Mouse (Mus musculus): ENCODE measurements around the gene Serpine1. TPM values are rescaled to one million over a fixed set of nuclear protein-coding genes. Genes with fewer than 3 reads are reported as not detected.

The Serpine1 gene
- polyA plus RNA-seq, 1 experiment from 2014 or later = 1.1 TPM

DNA sequence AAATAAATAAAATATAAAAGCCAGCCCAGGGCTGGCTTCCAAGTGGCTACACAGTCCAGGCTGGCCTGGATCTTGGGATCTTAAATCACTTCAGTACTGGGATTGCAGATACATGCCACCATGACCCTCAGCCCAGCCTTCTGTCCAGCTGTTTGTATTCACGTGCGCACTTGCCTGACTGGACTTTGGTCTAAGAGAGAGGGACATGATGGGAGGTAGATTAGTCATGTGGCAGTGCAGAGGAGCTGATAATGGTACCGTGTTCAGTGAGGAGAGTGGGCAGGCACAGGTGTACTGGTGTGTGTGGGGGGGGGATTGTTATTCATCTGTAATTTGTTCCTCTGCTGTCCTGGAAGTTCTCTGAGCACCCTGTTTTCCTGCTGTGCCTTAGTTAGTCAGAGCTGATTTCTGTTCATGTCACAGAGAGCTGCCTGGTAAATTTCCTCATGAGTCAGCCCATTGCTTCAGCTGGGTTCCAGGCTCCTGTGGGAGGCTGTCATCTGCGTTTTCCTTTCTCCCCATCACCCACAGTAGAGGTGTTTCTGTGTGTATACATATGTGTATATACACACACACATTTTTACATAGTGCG, 20.1 kb downstream of the Serpine1 start:
- Histone ChIP-seq H3K4me2 (ENCODE audit: low read depth, low read length) (no peak overlapping the region), H3K36me3 (ENCODE audit: control insufficient read depth, insufficient read depth) (no peaks in the 10 kb centered on the region), H3K4me3 (ENCODE audit: low read length) (no peak overlapping the region), H3K9ac (ENCODE audit: low read length) (no peak overlapping the region), H3K27ac (ENCODE audit: low read length) (no peak overlapping the region), H3K9me3 (replicated peaks; ENCODE audit: control insufficient read depth, low read length) (no peaks in the 10 kb centered on the region; the same call in 1 of the 2 replicates), H3K4me1 (ENCODE audit: control insufficient read depth, insufficient read depth, low read length) (no peaks in the 10 kb centered on the region), H3K27me3 (ENCODE audit: control insufficient read depth, insufficient read depth, low read length) (no peaks in the 10 kb centered on the region)
- ATAC-seq (replicated peaks; ENCODE audit: extremely low read depth, insufficient read depth, low FRiP score) = no peak
- 77% methylated on average over 5 of the region's 5 CpGs for WGBS

DNA sequence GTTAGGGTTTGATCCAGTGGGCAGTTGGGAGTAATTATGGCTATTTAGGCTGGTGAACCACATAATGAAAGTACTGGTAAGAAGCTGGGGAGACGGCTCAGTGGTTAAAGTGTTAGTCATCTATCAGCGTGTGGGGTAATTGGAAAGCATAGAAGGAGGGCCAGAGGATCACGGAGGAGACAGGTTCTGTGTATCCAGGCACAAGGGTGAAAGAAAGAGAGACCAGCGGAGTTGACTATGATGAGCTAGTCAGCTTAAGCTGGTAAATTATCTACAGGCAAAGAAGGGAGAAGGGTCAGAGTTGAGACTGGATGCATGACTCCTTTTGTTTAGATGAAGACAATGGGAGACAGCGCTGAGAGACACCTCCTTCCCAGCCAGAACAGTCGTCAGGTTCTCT, 20.9 kb downstream of the Serpine1 start:
- Histone ChIP-seq H3K4me2 (ENCODE audit: low read depth, low read length) (no peak overlapping the region), H3K9ac (ENCODE audit: low read length) (no peak overlapping the region), H3K4me1 (ENCODE audit: control insufficient read depth, insufficient read depth, low read length) (no peaks in the 10 kb centered on the region), H3K27ac (ENCODE audit: low read length) (no peak overlapping the region), H3K27me3 (ENCODE audit: control insufficient read depth, insufficient read depth, low read length) (no peaks in the 10 kb centered on the region), H3K36me3 (ENCODE audit: control insufficient read depth, insufficient read depth) (no peaks in the 10 kb centered on the region), H3K9me3 (replicated peaks; ENCODE audit: control insufficient read depth, low read length) (no peaks in the 10 kb centered on the region; the same call in 1 of the 2 replicates), H3K4me3 (ENCODE audit: low read length) (no peak overlapping the region)
- no peak for ATAC-seq (replicated peaks; ENCODE audit: extremely low read depth, insufficient read depth, low FRiP score)
- WGBS = 57% methylated on average over 6 of the region's 6 CpGs

DNA sequence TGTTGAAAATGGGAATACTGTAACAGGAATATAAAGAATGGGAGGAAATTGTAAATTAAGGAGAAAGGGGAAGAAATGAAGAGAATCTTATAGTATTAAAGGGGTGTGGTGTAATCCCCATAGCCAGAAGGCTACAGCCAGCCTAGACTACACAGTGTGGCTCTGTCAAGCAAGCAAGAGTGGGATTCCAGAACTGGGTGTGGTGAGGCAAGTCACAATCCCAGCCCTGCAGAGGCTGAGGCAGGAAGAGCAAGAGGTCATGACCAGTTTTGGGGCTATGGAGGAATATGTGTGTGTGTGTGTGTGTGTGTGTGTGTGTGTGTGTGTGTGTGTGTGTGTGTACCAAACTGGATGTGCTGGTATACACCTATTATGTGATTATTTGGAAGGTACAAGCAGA, 25.1 kb downstream of the Serpine1 start:
- peaks cover 6% of the 10 kb centered on the region for H3K36me3 ChIP-seq (ENCODE audit: control insufficient read depth, insufficient read depth)
- H3K4me2 ChIP-seq (ENCODE audit: low read depth, low read length) = no peak overlapping the region
- H3K9ac ChIP-seq (ENCODE audit: low read length) = no peak overlapping the region
- H3K4me1 ChIP-seq (ENCODE audit: control insufficient read depth, insufficient read depth, low read length) = peaks cover 7% of the 10 kb centered on the region
- no peak for ATAC-seq (replicated peaks; ENCODE audit: extremely low read depth, insufficient read depth, low FRiP score)
- no peaks in the 10 kb centered on the region for H3K27me3 ChIP-seq (ENCODE audit: control insufficient read depth, insufficient read depth, low read length)
- no peak overlapping the region for H3K4me3 ChIP-seq (ENCODE audit: low read length)
- no peaks in the 10 kb centered on the region for H3K9me3 ChIP-seq (replicated peaks; ENCODE audit: control insufficient read depth, low read length)
- H3K27ac ChIP-seq (ENCODE audit: low read length) = no peak overlapping the region

DNA sequence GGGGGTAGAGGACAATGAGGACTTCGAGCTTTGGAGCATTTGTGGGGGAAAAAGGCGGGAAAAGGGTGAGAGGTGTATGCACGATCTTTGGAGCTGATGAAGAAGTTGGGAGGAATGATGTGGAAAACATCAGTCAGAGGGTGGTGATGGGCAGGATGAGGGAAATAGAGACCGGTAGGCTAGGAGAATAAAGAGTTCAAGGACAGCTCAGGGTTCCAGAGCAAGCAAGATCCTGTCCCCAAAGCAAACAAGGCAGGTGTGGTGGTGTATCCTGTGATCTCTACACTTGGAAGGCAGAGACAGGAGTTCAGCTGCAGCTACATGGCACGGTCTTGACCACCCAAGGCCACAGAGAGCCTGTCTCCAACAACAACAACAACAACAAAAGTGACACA, 25.7 kb downstream of the Serpine1 start:
- H3K27me3 ChIP-seq (ENCODE audit: control insufficient read depth, insufficient read depth, low read length) = no peaks in the 10 kb centered on the region
- H3K4me2 ChIP-seq (ENCODE audit: low read depth, low read length) = peak overlapping the region; percentile 65
- H3K9me3 ChIP-seq (replicated peaks; ENCODE audit: control insufficient read depth, low read length) = no peaks in the 10 kb centered on the region
- H3K27ac ChIP-seq (ENCODE audit: low read length) = no peak overlapping the region
- H3K36me3 ChIP-seq (ENCODE audit: control insufficient read depth, insufficient read depth) = peaks cover 12% of the 10 kb centered on the region
- peak overlapping the region; percentile 85 for H3K4me3 ChIP-seq (ENCODE audit: low read length)
- 28% methylated on average over 5 of the region's 5 CpGs for WGBS
- ATAC-seq (replicated peaks; ENCODE audit: extremely low read depth, insufficient read depth, low FRiP score) = no peak
- H3K4me1 ChIP-seq (ENCODE audit: control insufficient read depth, insufficient read depth, low read length) = peaks cover 7% of the 10 kb centered on the region
- no peak overlapping the region for H3K9ac ChIP-seq (ENCODE audit: low read length)

DNA sequence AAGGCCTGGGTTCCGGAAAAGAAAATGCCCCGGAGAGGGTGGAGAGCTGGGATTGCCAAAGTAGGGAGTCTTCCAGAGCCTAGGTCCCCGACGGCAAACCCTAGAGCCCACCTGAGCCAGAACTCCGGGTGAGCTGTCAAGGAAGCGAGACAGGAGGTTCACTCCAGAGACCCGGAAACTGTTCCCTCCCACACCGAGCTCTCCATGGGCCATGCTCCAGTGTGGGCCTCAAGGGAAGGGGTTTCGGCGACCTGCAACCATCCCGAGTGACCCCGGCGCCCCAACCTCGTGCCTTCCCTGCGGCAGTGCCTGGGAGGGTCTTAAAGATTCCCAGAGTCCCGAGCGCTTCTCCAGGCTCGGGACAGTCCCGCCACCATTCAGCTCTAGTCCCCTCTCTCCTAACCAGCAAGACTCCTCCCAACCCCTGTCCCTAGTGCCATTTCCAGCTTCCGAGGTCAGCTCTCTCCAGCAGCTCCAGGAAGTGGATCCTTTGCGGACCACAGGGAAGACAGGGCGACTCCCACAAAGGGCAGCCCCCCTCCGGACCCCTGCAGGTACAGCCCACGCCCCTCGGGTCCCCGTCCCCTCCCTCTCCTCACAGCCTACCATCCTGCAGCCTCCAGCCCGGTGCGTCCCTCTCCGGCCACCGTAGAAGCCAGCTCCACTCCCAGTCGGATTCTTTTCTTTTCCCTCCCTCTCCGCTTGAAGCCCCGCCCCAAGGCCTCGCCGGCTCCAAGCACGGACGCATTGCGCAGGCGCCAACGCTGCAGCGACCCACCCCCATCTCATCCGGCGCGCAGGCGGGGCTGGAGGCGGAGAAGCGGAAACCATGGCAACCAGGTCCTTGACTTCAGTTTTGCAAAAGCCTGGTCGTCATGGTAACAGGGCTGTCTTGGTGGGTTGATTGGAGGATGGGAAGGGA, 26.4 kb downstream of the Serpine1 start, which contains the start of gene Ap1s1:
TSS of gene Ap1s1 (minus strand) at position 734 of the 922 bp plus-strand sequence.
- H3K4me2 ChIP-seq (ENCODE audit: low read depth, low read length) = peak within 1 kb of the TSS; percentile 65
- no peaks in the 10 kb centered on the region for H3K27me3 ChIP-seq (ENCODE audit: control insufficient read depth, insufficient read depth, low read length)
- WGBS = under 1% methylated on average over 48 of the region's 48 CpGs
- no peaks in the 10 kb centered on the region for H3K9me3 ChIP-seq (replicated peaks; ENCODE audit: control insufficient read depth, low read length)
- H3K4me3 ChIP-seq (ENCODE audit: low read length) = peak within 1 kb of the TSS; percentile 85
- peak within 1 kb of the TSS; percentile 70 for H3K27ac ChIP-seq (ENCODE audit: low read length)
- ATAC-seq (replicated peaks; ENCODE audit: extremely low read depth, insufficient read depth, low FRiP score) = peak; percentile 93
- peaks cover 7% of the 10 kb centered on the region for H3K4me1 ChIP-seq (ENCODE audit: control insufficient read depth, insufficient read depth, low read length)
- H3K36me3 ChIP-seq (ENCODE audit: control insufficient read depth, insufficient read depth) = peaks cover 15% of the 10 kb centered on the region
- H3K9ac ChIP-seq (ENCODE audit: low read length) = peak within 1 kb of the TSS; percentile 85

DNA sequence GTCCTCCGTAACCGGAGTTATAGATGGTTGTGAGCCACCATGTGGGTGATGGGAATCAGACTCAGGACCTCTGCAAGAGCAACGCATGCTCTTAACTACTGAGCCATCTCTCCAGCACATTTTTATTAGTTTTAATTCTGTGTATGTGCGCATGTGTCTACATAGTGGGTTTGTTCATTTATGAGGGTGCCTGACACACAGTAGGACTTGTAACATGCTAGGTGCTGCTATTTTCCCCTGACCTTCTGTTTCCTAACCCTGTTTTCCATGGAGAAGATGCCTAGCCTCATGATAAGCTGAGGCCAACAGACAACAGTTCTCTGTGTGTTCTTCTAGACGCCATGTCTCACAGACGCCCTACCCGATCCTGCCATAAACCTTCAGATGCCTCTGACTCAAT, 28.1 kb downstream of the Serpine1 start:
- ATAC-seq (replicated peaks; ENCODE audit: extremely low read depth, insufficient read depth, low FRiP score) = no peak
- H3K9me3 ChIP-seq (replicated peaks; ENCODE audit: control insufficient read depth, low read length) = no peaks in the 10 kb centered on the region
- no peak overlapping the region for H3K4me3 ChIP-seq (ENCODE audit: low read length)
- H3K4me1 ChIP-seq (ENCODE audit: control insufficient read depth, insufficient read depth, low read length) = peaks cover 7% of the 10 kb centered on the region
- no peak overlapping the region for H3K9ac ChIP-seq (ENCODE audit: low read length)
- H3K27me3 ChIP-seq (ENCODE audit: control insufficient read depth, insufficient read depth, low read length) = no peaks in the 10 kb centered on the region
- WGBS = 93% methylated on average over 7 of the region's 7 CpGs
- H3K36me3 ChIP-seq (ENCODE audit: control insufficient read depth, insufficient read depth) = peaks cover 22% of the 10 kb centered on the region
- H3K27ac ChIP-seq (ENCODE audit: low read length) = no peak overlapping the region
- no peak overlapping the region for H3K4me2 ChIP-seq (ENCODE audit: low read depth, low read length)

DNA sequence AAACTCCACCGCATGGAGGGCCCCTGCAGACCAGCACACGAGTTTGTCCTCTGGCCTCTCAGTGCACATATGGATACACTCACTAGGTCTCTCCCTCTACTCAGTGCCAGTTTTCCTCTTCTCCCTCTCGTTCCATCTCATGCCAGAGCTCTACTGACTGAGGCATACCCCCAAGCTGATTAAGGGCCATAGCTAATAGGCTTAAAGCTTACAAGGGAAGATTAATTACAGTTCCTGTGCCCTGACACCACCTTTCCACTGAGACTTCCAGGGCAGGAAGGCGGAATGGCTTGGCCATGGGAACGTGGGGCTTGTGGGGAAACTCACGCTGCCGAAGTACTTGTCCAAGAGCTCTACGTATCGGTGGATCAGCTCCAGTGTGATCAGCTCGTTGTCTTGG, 30.6 kb downstream of the Serpine1 start:
- Histone ChIP-seq H3K9ac (ENCODE audit: low read length) (no peak overlapping the region), H3K9me3 (replicated peaks; ENCODE audit: control insufficient read depth, low read length) (no peaks in the 10 kb centered on the region), H3K27ac (ENCODE audit: low read length) (no peak overlapping the region), H3K27me3 (ENCODE audit: control insufficient read depth, insufficient read depth, low read length) (no peaks in the 10 kb centered on the region), H3K4me2 (ENCODE audit: low read depth, low read length) (no peak overlapping the region), H3K36me3 (ENCODE audit: control insufficient read depth, insufficient read depth) (peaks cover 34% of the 10 kb centered on the region), H3K4me3 (ENCODE audit: low read length) (no peak overlapping the region), H3K4me1 (ENCODE audit: control insufficient read depth, insufficient read depth, low read length) (peaks cover 7% of the 10 kb centered on the region)
- no peak for ATAC-seq (replicated peaks; ENCODE audit: extremely low read depth, insufficient read depth, low FRiP score)
- 85% methylated on average over 10 of the region's 10 CpGs for WGBS

DNA sequence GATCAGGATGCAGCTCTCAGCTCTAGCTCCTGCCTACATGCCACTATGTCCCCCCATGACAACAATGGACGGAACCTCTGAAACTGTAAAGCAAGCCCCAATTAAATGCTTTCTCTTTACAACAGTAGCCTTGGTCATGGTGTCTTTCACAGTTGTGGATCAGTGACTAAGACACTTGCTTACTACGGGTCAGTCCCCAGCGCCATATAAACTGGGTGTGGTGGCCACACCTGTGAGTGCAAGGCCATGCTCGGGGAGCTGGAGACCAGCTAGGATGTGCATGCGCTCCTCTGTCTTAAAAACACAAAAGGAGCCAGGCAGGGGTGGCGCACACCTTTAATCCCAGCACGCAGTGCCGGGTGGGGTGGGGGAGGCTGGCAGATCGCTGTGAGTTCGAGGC, 32.6 kb downstream of the Serpine1 start:
- H3K4me3 ChIP-seq (ENCODE audit: low read length) = no peak overlapping the region
- ATAC-seq (replicated peaks; ENCODE audit: extremely low read depth, insufficient read depth, low FRiP score) = no peak
- no peak overlapping the region for H3K27ac ChIP-seq (ENCODE audit: low read length)
- peaks cover under 1% of the 10 kb centered on the region; the same call in 1 of the 2 replicates for H3K4me1 ChIP-seq (ENCODE audit: control insufficient read depth, insufficient read depth, low read length)
- peaks cover 34% of the 10 kb centered on the region for H3K36me3 ChIP-seq (ENCODE audit: control insufficient read depth, insufficient read depth)
- no peaks in the 10 kb centered on the region for H3K9me3 ChIP-seq (replicated peaks; ENCODE audit: control insufficient read depth, low read length)
- 92% methylated on average over 10 of the region's 10 CpGs for WGBS
- no peaks in the 10 kb centered on the region for H3K27me3 ChIP-seq (ENCODE audit: control insufficient read depth, insufficient read depth, low read length)
- H3K4me2 ChIP-seq (ENCODE audit: low read depth, low read length) = no peak overlapping the region
- no peak overlapping the region for H3K9ac ChIP-seq (ENCODE audit: low read length)

DNA sequence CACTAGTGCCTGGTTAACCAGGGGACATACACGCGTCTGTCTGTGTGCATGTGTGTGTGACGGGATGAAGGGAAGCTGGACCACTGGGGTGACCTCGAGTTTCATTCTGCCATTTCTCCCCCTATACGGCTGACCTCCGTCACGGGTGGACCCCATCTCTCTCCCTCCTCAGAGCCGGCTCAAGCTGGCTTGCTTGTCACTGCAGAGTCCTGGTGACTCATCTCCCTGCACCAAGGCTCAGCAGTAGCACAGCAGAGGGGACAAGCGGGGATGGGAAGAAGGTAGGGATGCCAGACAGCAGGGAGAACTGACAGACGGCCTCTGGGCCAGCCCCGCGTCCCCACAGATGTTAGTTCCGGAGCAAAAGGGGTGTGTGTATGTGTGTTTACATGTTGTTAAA, 35.9 kb downstream of the Serpine1 start:
- peaks cover 21% of the 10 kb centered on the region for H3K36me3 ChIP-seq (ENCODE audit: control insufficient read depth, insufficient read depth)
- H3K27ac ChIP-seq (ENCODE audit: low read length) = no peak overlapping the region
- peaks cover 15% of the 10 kb centered on the region for H3K4me1 ChIP-seq (ENCODE audit: control insufficient read depth, insufficient read depth, low read length)
- no peak for ATAC-seq (replicated peaks; ENCODE audit: extremely low read depth, insufficient read depth, low FRiP score)
- H3K4me2 ChIP-seq (ENCODE audit: low read depth, low read length) = no peak overlapping the region
- WGBS = 82% methylated on average over 13 of the region's 13 CpGs
- H3K4me3 ChIP-seq (ENCODE audit: low read length) = no peak overlapping the region
- peaks cover 12% of the 10 kb centered on the region for H3K27me3 ChIP-seq (ENCODE audit: control insufficient read depth, insufficient read depth, low read length)
- H3K9ac ChIP-seq (ENCODE audit: low read length) = no peak overlapping the region
- no peaks in the 10 kb centered on the region for H3K9me3 ChIP-seq (replicated peaks; ENCODE audit: control insufficient read depth, low read length)

Data from heart, embryonic 16.5 days (tissue).